Mouse (Mus musculus): ENCODE results near the gene Lnx2.

DNA sequence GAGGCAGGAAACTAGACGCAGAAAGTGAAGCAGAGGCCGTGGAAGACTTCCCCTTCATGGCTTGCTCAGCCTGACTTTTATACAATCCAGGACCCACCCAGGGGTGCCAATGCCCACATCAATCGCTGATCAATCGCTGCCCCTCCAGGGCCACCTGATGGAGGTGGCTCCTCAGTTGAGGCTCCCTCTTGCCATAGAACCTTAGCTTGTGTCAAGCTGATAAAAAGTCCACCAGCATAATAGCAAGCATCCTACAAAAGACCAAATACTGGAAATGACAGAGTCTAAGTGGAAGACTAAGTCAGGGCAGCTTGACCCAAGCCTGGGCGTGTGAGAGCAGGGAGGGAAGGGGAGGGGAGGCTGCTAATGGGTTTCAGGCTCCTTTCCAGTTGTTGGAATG, 39.7 kb downstream of the Lnx2 start:
- TF ChIP-seq CTCF (IDR thresholded peaks at IDR 0.05; ENCODE audit: borderline replicate concordance, extremely low read depth, insufficient read depth, insufficient read length) (no peak), POLR2A (IDR thresholded peaks at IDR 0.05; ENCODE audit: borderline replicate concordance, extremely low read depth, insufficient read depth, insufficient read length, poor library complexity, severe bottlenecking) (no peak)

Data from brain, embryonic 14.5 days (tissue).